8 mouse cellular contexts compared by ENCODE assay signal in genomic region chr7:68127799-68128261, GRCm38 (mm10).
DNase-seq lines count a peak whose midpoint lies in the region; ATAC-seq and TF ChIP-seq lines count a peak whose summit lies in the region.

No protein-coding gene starts in this region.

- in situ Hi-C loops in Patski (cut with MboI; ENCODE audit: low pct_unique_long_range_greater_than_20kb) = no loop called here

- no peaks in the 10 kb centered on the region for H3K27me3 ChIP-seq in Patski
- no peaks in the 10 kb centered on the region for H3K27me3 ChIP-seq in heart, embryonic 12.5 days (replicated peaks)
- H3K27me3 ChIP-seq in midbrain, embryonic 15.5 days (replicated peaks) = no peaks in the 10 kb centered on the region

- H3K4me3 ChIP-seq in cortical plate, adult 2 months (ENCODE audit: insufficient read depth, low read length) = no peak overlapping the region
- peak overlapping the region; percentile 80 for H3K4me3 ChIP-seq in heart, embryonic 12.5 days
- H3K4me3 ChIP-seq in midbrain, embryonic 15.5 days = peak overlapping the region; percentile 59

- TF ChIP-seq CTCF in Patski (IDR thresholded peaks at IDR 0.05) = peak; percentile 78
- peak; percentile 84 for TF ChIP-seq CTCF in cortical plate, adult 2 months (IDR thresholded peaks at IDR 0.05; ENCODE audit: extremely low read depth, insufficient read depth, low read length)

- CTCF ChIA-PET in Patski (lab: Charles Lee) = interaction anchor here (0.7 to 1.6 kb wide), 4 partner anchors 13 to 174 kb away, joined by 3 to 7 read pairs (median 3); no protein-coding TSS in a partner anchor

- peak overlapping the region; percentile 93 for H3K4me2 ChIP-seq in heart, embryonic 12.5 days
- peak overlapping the region; percentile 70 for H3K4me2 ChIP-seq in midbrain, embryonic 15.5 days

- DNase-seq in 416B (ENCODE audit: low read depth) = peak; percentile 81
- DNase-seq in Patski (ENCODE audit: low read depth, low spot score) = no peak
- peak; percentile 65 for DNase-seq in kidney, adult 9 months
- peak; percentile 58 for DNase-seq in liver
- peak; percentile 42 for DNase-seq in telencephalon, adult 2 months (ENCODE audit: low read depth, low spot score)

- no peak for ATAC-seq in Patski
- 0 out of 2 replicates have a peak, but pooled peaks have one; percentile 27 for ATAC-seq in heart, embryonic 12.5 days (ENCODE audit: insufficient number of reproducible peaks, low FRiP score)
- no peak for ATAC-seq in midbrain, embryonic 15.5 days (replicated peaks)

- 0 out of 2 replicates have a peak overlapping the region, but pooled peaks have one; percentile 0 for H3K9ac ChIP-seq in heart, embryonic 12.5 days
- peak overlapping the region; percentile 67; the same call in 1 of the 2 replicates for H3K9ac ChIP-seq in midbrain, embryonic 15.5 days

- H3K4me1 ChIP-seq in cortical plate, adult 2 months (ENCODE audit: control insufficient read depth, insufficient read depth, low read length) = peaks cover 2% of the 10 kb centered on the region; the same call in 1 of the 2 replicates
- H3K4me1 ChIP-seq in heart, embryonic 12.5 days (replicated peaks) = peaks cover 61% of the 10 kb centered on the region
- peaks cover 39% of the 10 kb centered on the region for H3K4me1 ChIP-seq in midbrain, embryonic 15.5 days

- H3K9me3 ChIP-seq in heart, embryonic 12.5 days (replicated peaks) = no peaks in the 10 kb centered on the region
- H3K9me3 ChIP-seq in midbrain, embryonic 15.5 days = no peaks in the 10 kb centered on the region

- WGBS in heart, embryonic 12.5 days = 27% methylated on average over 6 of the region's 6 CpGs
- 34% methylated on average over 6 of the region's 6 CpGs for WGBS in midbrain, embryonic 15.5 days

- no peak for TF ChIP-seq POLR2A in cortical plate, adult 2 months (IDR thresholded peaks at IDR 0.05; ENCODE audit: extremely low read depth, insufficient read depth, low read length)

- no peaks in the 10 kb centered on the region for H3K36me3 ChIP-seq in heart, embryonic 12.5 days
- H3K36me3 ChIP-seq in midbrain, embryonic 15.5 days (replicated peaks) = no peaks in the 10 kb centered on the region

- no peak overlapping the region for H3K27ac ChIP-seq in cortical plate, adult 2 months (ENCODE audit: insufficient read depth, low read length)
- H3K27ac ChIP-seq in heart, embryonic 12.5 days (ENCODE audit: poor library complexity, severe bottlenecking) = no peak overlapping the region; the same call in 1 of the 2 replicates
- H3K27ac ChIP-seq in midbrain, embryonic 15.5 days = peak overlapping the region; percentile 96

- POLR2A ChIA-PET in Patski (lab: Charles Lee) = interaction anchor here (0.5 kb wide), 1 partner anchor 52 kb away, joined by 4 read pairs; no protein-coding TSS in a partner anchor
